Mouse (Mus musculus): Measurements from ENCODE around the gene Nsun2.
"Not testable (repeated sequence)": the region's sequence is repeated elsewhere in the genome, so short reads cannot be mapped to it uniquely, and the experiment has no call there.

The Nsun2 gene

DNA sequence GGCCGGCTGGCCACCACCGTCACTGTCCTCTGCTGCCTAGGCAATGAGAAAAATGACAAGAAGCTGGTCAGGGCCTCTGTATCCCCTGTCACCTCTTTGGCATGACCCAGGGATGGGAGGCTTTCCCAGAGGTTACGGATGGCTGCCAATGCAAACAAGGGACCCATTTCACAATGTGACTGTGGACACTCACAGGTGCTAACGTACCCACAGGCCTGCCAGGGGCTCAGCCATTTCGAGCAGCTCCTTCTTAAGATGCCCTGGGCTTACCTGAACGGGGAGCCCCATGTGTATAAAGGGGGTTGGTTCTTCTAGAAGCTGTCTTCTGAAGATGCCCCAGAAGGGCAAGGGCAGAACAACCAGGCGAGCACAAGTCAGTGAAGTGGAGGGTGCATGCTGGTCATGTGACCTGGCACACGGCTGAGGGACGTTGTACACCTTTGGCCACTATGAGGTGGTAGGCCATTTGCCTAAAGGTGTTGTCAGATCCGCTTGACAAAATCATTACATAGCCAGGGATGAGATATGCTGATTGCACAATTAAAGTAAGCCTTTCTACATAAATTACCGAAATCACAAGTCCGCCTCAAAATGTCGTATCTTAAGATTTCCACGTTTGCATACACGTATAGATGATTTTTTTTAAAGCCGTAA, 43.8 kb downstream of the Nsun2 start:
- no peak for DNase-seq (ENCODE audit: low read depth, low spot score)
- H3K36me3 ChIP-seq (ENCODE audit: control insufficient read depth, insufficient read depth, low read length, poor library complexity, severe bottlenecking): no peaks in the 10 kb centered on the region
- H3K27me3 ChIP-seq (ENCODE audit: control insufficient read depth, insufficient read depth, low read length, poor library complexity, severe bottlenecking): no peaks in the 10 kb centered on the region

DNA sequence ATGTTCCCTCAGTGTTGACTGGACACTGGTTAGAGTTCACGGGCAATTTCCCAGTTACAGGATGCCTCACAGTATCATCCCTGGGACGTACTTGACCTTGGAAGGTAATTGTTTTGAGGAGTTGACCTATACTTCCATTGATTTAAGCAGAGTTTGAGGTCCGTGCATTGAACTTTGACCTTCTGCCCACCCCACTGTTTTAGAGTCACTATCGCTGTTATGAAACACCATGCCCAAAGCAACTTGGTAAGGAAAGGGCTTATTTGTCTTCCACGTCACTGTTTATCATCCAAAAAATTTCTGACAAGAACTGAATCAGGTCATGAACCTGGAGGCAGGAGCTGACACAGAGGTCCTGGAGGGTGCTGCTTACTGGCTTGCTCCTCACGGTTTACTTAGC, 48.9 kb downstream of the Nsun2 start:
- H3K36me3 ChIP-seq (ENCODE audit: control insufficient read depth, insufficient read depth, low read length, poor library complexity, severe bottlenecking): no peaks in the 10 kb centered on the region
- no peaks in the 10 kb centered on the region for H3K27me3 ChIP-seq (ENCODE audit: control insufficient read depth, insufficient read depth, low read length, poor library complexity, severe bottlenecking)
- DNase-seq (ENCODE audit: low read depth, low spot score): no peak

DNA sequence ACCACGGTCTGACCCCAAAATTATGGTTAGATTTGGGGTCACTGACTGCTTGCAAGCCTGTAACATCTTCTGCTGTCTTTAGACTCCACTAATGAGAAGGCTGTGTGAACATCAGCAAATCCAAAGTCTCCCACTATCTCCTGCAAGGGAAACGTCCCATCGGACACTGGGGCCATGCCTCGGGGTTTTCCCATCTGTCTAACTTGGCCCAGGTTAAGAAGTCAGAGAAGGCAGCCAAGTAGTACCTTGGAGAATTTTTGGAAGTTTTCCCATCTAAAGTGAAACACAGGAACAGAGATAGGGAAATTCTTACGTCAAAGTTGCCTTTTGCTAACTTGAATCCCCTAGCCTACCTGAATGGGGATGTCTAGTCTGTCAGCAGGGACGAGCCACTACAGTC, 50.0 kb downstream of the Nsun2 start:
- no peaks in the 10 kb centered on the region for H3K36me3 ChIP-seq (ENCODE audit: control insufficient read depth, insufficient read depth, low read length, poor library complexity, severe bottlenecking)
- DNase-seq (ENCODE audit: low read depth, low spot score): no peak

DNA sequence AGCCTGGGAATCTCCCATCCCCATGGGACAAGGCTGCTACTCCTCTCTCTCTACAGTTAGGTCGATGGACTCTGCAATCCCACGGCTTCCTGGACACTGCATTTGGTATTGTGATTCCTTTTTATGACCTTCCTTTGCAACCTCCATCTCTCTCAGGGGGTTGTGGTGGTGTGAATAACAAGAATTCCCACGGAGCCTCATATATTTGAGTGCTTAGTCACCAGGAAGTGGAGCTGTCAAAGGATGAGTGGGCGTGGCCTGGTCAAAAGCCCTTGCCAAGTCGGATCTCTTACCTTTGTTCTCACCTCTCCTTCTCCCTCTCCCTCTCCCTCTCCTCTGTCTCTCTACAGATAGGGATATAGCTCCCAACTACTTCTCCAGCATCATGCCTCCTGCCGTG, 52.3 kb downstream of the Nsun2 start:
- Histone ChIP-seq H3K27me3 (ENCODE audit: control insufficient read depth, insufficient read depth, low read length, poor library complexity, severe bottlenecking) (no peaks in the 10 kb centered on the region), H3K36me3 (ENCODE audit: control insufficient read depth, insufficient read depth, low read length, poor library complexity, severe bottlenecking) (no peaks in the 10 kb centered on the region)
- no peak for DNase-seq (ENCODE audit: low read depth, low spot score)

More for the DNA sequence above, 50.0 kb downstream of the Nsun2 start:
- no peaks in the 10 kb centered on the region for H3K27me3 ChIP-seq (ENCODE audit: control insufficient read depth, insufficient read depth, low read length, poor library complexity, severe bottlenecking)

DNA sequence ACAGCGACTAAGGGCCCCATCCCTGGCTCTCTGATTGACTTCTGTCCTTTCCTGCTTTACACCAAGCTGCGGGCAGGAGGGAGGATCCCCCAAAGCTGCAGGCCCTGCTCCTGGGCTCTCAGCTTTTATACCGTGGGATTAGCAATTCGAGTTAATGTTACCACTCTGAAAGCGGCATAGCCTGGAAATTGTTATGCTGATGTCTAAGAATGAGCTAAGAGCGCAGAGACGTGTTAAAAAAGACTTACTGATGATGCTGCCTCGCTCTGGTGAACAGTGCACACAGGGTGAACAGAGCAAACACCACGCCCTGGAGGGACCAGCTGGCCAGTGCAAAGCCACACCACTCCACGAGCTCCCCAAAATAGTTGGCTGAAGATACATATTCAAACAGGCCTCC, 52.8 kb downstream of the Nsun2 start:
- no peaks in the 10 kb centered on the region for H3K36me3 ChIP-seq (ENCODE audit: control insufficient read depth, insufficient read depth, low read length, poor library complexity, severe bottlenecking)
- H3K27me3 ChIP-seq (ENCODE audit: control insufficient read depth, insufficient read depth, low read length, poor library complexity, severe bottlenecking): no peaks in the 10 kb centered on the region
- DNase-seq (ENCODE audit: low read depth, low spot score): no peak

DNA sequence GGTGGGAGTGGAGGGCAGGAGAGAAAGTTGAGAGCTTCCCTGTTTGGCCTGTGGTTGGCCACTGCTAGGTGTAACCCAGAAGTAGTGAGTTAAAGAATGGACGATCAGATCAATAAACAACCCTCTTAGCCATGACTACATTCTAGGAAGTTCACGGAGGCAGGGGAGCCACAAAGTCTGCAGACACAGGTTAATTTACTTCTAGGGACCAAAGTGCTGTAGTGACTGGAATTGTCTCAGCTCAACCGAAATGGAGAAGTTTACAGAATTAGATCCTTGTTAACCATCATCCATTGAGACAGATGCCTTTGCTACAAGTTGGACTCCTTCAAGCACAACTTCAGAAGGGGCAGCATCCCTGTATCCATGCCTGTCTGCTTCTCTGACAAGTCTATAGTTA, 54.3 kb downstream of the Nsun2 start:
- Histone ChIP-seq H3K27me3 (ENCODE audit: control insufficient read depth, insufficient read depth, low read length, poor library complexity, severe bottlenecking) (no peaks in the 10 kb centered on the region), H3K36me3 (ENCODE audit: control insufficient read depth, insufficient read depth, low read length, poor library complexity, severe bottlenecking) (no peaks in the 10 kb centered on the region)
- no peak for DNase-seq (ENCODE audit: low read depth, low spot score)

DNA sequence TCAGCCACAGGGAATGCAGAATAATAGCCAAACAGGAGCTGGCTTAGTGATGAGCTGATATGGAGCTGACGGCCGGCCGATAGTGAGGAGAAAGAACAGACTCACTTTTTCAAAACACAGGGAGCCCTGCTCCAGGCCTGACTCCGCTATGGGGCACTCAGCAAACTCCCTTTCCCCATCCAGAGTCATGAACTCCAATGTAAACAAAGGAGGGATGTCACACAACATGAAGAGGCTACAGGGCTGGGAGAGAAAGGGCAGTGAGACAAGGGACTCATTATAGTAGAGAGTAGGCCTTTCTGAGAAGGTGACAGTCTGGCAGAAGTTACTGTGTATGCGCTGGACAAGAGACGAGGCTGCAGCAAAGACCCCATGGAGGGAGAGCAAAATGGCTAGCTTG, 54.7 kb downstream of the Nsun2 start:
- no peaks in the 10 kb centered on the region for H3K27me3 ChIP-seq (ENCODE audit: control insufficient read depth, insufficient read depth, low read length, poor library complexity, severe bottlenecking)
- H3K36me3 ChIP-seq (ENCODE audit: control insufficient read depth, insufficient read depth, low read length, poor library complexity, severe bottlenecking): no peaks in the 10 kb centered on the region
- no peak for DNase-seq (ENCODE audit: low read depth, low spot score)

DNA sequence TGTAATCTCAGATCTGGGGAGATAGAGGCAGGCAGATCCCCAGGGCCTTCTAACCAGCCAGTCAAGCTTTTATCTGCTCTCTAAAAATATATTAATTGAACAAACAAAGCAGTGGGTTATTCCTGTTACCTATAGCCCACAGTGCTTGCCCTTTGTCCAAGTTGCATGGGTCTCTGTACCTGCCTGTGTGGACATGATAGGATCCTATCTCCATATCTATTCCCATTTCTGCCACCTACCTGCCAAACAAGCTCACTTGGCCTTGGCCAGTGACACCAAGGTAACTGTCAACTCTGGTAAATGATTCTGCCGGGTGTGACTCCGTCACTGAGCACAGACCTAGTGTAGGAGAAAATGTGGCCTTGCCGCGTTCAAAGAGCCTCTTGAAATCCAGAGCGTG, 57.8 kb downstream of the Nsun2 start:
- no peaks in the 10 kb centered on the region for H3K36me3 ChIP-seq (ENCODE audit: control insufficient read depth, insufficient read depth, low read length, poor library complexity, severe bottlenecking)

DNA sequence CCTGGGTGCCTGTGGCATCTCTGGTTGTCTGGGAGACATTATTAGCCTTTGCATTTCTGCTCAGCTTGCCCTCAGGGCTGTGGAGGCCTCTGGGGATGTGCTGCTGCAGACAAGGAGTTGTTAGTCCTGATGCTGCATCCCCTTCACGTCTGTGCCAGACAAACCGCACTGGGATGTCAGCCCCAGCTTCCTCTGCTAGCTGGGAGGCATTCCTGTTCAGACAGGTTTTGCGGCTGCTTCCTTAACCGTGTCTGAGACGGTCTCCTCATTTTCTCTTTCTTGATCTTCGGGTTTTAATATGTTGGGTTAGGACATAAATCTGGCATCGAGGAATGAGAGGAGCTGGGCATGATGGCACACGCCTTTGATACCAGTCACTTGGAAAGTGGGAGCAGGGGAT, 58.7 kb downstream of the Nsun2 start:
- no peaks in the 10 kb centered on the region for H3K27me3 ChIP-seq (ENCODE audit: control insufficient read depth, insufficient read depth, low read length, poor library complexity, severe bottlenecking)
- no peak for DNase-seq (ENCODE audit: low read depth, low spot score)
- H3K36me3 ChIP-seq (ENCODE audit: control insufficient read depth, insufficient read depth, low read length, poor library complexity, severe bottlenecking): no peaks in the 10 kb centered on the region

More for the DNA sequence above, 57.8 kb downstream of the Nsun2 start:
- DNase-seq (ENCODE audit: low read depth, low spot score): no peak
- no peaks in the 10 kb centered on the region for H3K27me3 ChIP-seq (ENCODE audit: control insufficient read depth, insufficient read depth, low read length, poor library complexity, severe bottlenecking)

DNA sequence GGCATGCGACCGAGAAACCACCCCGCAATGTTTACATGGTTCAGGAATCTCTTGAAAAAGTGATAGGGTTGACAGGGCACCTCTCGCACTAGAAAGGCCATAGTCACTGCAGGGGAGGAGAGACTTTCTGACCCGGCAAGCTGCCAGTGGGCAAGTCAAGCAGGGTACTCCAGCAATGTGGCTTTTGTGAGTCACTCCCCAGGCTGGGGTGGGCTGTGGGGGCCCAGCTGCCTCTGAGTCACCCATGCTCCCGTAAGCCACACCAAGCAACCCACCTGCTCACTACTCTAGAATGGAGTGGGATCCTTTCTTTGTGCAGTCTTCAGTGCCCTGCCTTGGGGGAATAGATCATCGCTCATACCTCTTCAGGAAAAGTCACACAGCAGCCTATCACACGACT, 59.9 kb downstream of the Nsun2 start:
- Histone ChIP-seq H3K36me3 (ENCODE audit: control insufficient read depth, insufficient read depth, low read length, poor library complexity, severe bottlenecking) (no peaks in the 10 kb centered on the region), H3K27me3 (ENCODE audit: control insufficient read depth, insufficient read depth, low read length, poor library complexity, severe bottlenecking) (no peaks in the 10 kb centered on the region)
- no peak for DNase-seq (ENCODE audit: low read depth, low spot score)

DNA sequence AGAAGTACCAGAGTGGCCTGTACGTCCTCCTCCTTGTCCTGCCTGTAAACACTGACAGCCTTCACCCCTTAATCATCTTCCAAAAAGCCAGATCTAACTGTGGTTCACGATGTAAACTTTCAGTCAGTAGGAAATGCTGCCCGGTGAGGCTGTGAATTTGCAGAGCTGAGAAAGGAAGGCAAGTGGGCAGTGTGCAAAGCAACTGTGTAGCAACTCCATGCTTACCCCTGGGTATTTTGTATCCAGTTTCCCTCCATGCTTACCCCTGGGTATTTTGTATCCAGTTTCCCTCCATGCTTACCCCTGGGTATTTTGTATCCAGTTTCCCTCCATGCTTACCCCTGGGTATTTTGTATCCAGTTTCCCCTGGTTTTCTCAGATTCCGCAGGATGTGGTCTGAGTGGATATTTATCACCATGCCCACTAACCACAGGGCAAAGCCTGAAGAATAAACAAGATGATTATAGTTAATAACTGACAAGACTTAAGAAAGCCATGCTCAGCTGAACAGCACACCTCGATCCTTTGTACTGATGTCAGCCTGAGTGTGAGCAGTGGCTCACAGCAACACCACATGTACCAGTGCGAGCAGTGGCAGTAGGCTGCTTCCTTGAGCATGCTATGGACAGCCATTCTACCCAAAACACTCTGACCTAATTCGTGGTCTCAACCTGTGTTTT, 61.2 kb downstream of the Nsun2 start:
- no peaks in the 10 kb centered on the region for H3K27me3 ChIP-seq (ENCODE audit: control insufficient read depth, insufficient read depth, low read length, poor library complexity, severe bottlenecking)
- no peak for DNase-seq (ENCODE audit: low read depth, low spot score)

DNA sequence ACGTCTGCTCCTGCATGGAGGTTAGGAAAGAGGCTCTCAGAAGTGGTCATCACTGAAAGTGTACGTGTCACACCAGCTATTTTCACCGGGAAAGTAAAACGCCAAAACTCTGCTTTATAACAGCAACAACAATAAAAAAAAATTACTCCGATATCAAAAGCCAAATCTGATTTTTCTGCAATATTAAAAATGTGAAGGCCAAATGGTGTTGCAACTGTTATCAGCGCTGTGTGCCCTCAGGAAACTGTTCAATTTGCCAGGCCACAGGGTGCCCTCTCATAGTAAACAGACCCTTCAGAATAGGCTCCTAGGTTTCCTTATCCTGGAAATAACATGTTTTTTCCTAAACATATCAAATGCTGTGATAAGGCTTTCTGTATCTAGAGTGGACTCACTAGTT, 62.4 kb downstream of the Nsun2 start:
- no peaks in the 10 kb centered on the region for H3K36me3 ChIP-seq (ENCODE audit: control insufficient read depth, insufficient read depth, low read length, poor library complexity, severe bottlenecking)
- H3K27me3 ChIP-seq (ENCODE audit: control insufficient read depth, insufficient read depth, low read length, poor library complexity, severe bottlenecking): no peaks in the 10 kb centered on the region
- no peak for DNase-seq (ENCODE audit: low read depth, low spot score)

More for the DNA sequence above, 61.2 kb downstream of the Nsun2 start:
- H3K36me3 ChIP-seq (ENCODE audit: control insufficient read depth, insufficient read depth, low read length, poor library complexity, severe bottlenecking): no peaks in the 10 kb centered on the region

DNA sequence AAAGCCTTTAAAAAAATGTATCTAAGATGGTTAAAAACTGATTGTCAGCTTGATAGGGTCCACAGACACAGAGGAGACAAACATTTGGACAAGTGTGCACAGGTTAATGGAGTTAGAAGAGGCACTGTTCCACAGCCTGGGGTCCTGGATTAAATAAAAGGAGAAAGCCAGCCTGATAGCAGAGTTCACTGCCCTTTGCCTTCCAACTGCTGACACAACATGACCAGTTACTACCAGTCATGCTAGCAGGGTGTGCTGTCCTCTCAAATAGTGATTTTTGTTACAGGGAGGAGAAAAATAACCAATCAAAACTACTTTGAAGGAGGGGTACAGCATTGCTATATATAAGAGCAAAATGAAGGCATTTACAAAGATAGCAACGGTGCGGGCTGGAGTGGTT, 63.0 kb downstream of the Nsun2 start:
- H3K36me3 ChIP-seq (ENCODE audit: control insufficient read depth, insufficient read depth, low read length, poor library complexity, severe bottlenecking): no peaks in the 10 kb centered on the region
- H3K27me3 ChIP-seq (ENCODE audit: control insufficient read depth, insufficient read depth, low read length, poor library complexity, severe bottlenecking): no peaks in the 10 kb centered on the region
- no peak for DNase-seq (ENCODE audit: low read depth, low spot score)

DNA sequence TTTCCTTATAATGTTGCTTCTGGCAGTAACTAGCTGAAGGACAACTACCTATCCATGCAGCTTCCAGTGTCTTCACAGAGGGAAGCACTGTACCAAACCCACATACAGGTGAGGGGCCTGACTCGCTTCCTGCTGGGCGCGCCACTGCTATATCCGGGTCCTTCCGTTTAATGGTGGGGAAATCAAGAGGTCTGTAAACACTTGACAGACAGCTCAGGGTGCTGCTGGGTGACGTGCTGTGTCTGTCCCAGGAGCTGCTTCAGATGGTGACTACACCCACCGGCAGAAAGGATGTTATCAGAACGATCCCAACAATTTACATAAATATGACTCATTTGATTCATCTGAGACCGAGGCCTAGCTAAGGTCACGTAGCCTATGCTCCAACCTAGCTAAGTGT, 65.3 kb downstream of the Nsun2 start:
- no peak for DNase-seq (ENCODE audit: low read depth, low spot score)
- no peaks in the 10 kb centered on the region for H3K36me3 ChIP-seq (ENCODE audit: control insufficient read depth, insufficient read depth, low read length, poor library complexity, severe bottlenecking)
- no peaks in the 10 kb centered on the region for H3K27me3 ChIP-seq (ENCODE audit: control insufficient read depth, insufficient read depth, low read length, poor library complexity, severe bottlenecking)

DNA sequence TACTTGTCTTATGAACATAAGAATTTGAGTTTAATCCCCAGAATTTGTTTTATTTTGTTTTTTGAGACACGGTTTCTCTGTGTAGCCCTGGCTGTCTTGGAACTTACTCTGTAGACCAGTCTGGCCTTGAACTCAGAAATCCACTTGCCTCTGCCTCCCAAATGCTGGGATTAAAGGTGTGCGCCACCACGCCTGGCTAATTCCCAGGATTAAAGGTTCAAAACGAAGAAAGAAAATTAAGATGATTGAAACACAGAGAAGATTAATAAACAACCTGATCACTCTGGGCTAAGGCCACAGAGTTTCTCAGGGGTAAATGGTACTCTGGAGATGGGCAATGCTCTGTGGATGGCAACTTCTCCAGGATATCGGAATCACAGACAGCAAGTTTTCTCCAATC, 67.3 kb downstream of the Nsun2 start:
- not testable (repeated sequence) for H3K27me3 ChIP-seq (ENCODE audit: control insufficient read depth, insufficient read depth, low read length, poor library complexity, severe bottlenecking); H3K36me3 ChIP-seq (ENCODE audit: control insufficient read depth, insufficient read depth, low read length, poor library complexity, severe bottlenecking); DNase-seq (ENCODE audit: low read depth, low spot score)

DNA sequence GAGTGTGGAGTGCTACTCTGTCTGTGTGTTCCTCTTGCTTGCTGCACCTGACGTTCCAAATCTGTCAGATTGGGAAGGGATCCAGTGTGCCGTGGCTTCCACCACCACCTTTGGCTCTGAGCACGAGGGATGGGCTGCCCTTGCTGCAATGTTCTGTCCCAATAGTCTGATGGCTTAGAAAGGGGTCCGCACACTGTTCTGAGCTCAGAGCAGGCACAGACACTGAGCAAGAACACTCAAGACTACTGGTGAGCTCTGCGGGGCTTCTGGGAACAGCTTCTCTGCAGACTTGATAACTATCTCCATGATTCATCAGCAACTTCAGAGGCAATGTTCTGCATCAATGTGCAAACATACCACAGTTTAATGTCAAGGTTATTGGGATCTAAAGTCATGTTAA, 67.8 kb downstream of the Nsun2 start:
- Histone ChIP-seq H3K36me3 (ENCODE audit: control insufficient read depth, insufficient read depth, low read length, poor library complexity, severe bottlenecking) (no peaks in the 10 kb centered on the region), H3K27me3 (ENCODE audit: control insufficient read depth, insufficient read depth, low read length, poor library complexity, severe bottlenecking) (no peaks in the 10 kb centered on the region)
- no peak for DNase-seq (ENCODE audit: low read depth, low spot score)
